Mouse (Mus musculus) ES-E14 (cell line): ENCODE results near the gene Nagk. TPM values are rescaled to one million over a fixed set of nuclear protein-coding genes. Genes with fewer than 3 reads are reported as not detected.
A peak's percentile ranks its signal among the peaks of the same experiment; 100 is the strongest.

Experiments
- DNase-seq: peaks from one replicate; pipeline ENCODE4 v3.0.0-alpha.2; 2013; ENCODE audit warnings: low read depth, low spot score
- H3K27ac ChIP-seq: 2 replicates; pipeline ENCODE4 v1.5.1; 2012; ENCODE audit warnings: low read depth, mild to moderate bottlenecking, low read length, moderate library complexity, mixed read lengths; ENCODE audit not compliant: poor library complexity, insufficient read depth, severe bottlenecking
- H3K36me3 ChIP-seq: 2 replicates; pipeline ENCODE4 v1.6.1; 2012; ENCODE audit warnings: mild to moderate bottlenecking, low read length, moderate library complexity, mixed read lengths; ENCODE audit not compliant: control insufficient read depth, poor library complexity, insufficient read depth, severe bottlenecking
- H3K4me1 ChIP-seq, 2 experiments: fragments of 150-350 bp in 1 of 2; sonication (generic) in 1 of 2; 2 replicates each; pipeline ENCODE4 v1.6.1; 2012; ENCODE audit warnings: low read length in 2 of 2, mild to moderate bottlenecking in 1 of 2, mixed read lengths in 1 of 2; ENCODE audit not compliant: control insufficient read depth in 2 of 2, insufficient read depth in 2 of 2, poor library complexity in 1 of 2
- H3K4me3 ChIP-seq, 2 experiments: fragments of 150-350 bp in 1 of 2; sonication (generic) in 1 of 2; 2 replicates each; pipeline ENCODE4 v1.5.1; 2012; ENCODE audit warnings: low read length in 2 of 2, low read depth in 1 of 2, mild to moderate bottlenecking in 1 of 2, mixed read lengths in 1 of 2; ENCODE audit not compliant: insufficient read depth in 1 of 2, poor library complexity in 1 of 2, severe bottlenecking in 1 of 2
- H3K9ac ChIP-seq: 2 replicates; pipeline ENCODE4 v1.6.1; 2012; ENCODE audit warnings: low read depth, mild to moderate bottlenecking, low read length, mixed read lengths; ENCODE audit not compliant: poor library complexity, insufficient read depth, severe bottlenecking
- H3K9me3 ChIP-seq: fragments of 150-350 bp; sonication (generic); 2 replicates; pipeline ENCODE4 v1.6.1; 2012; ENCODE audit warnings: low read depth, mild to moderate bottlenecking, low read length; ENCODE audit not compliant: control insufficient read depth, insufficient read depth
- CHD2 ChIP-seq: IDR thresholded peaks from 2 replicates; pipeline ENCODE4 v1.6.1; 2014; ENCODE audit warnings: mild to moderate bottlenecking, low read depth, low read length, inconsistent platforms
- HCFC1 ChIP-seq: IDR thresholded peaks from 2 replicates; pipeline ENCODE4 v1.6.1; 2012; ENCODE audit warnings: low read length, inconsistent platforms, borderline replicate concordance; ENCODE audit not compliant: insufficient read depth
- MAFK ChIP-seq: IDR thresholded peaks from 2 replicates; pipeline ENCODE4 v1.6.1; 2014; ENCODE audit warnings: mild to moderate bottlenecking, low read depth, low read length, inconsistent platforms; ENCODE audit not compliant: insufficient read depth
- ZC3H11A ChIP-seq: IDR thresholded peaks from 2 replicates; pipeline ENCODE4 v1.6.1; 2012; ENCODE audit warnings: low read depth, mild to moderate bottlenecking, inconsistent platforms, low read length, borderline replicate concordance
- ZNF384 ChIP-seq: IDR thresholded peaks from 2 replicates; pipeline ENCODE4 v1.6.1; 2012; ENCODE audit warnings: low read depth, low read length, inconsistent platforms
- in situ Hi-C, 2 experiments: fragments of 600-800 bp; cut with MboI; formaldehyde crosslinking; loops; one replicate each; pipeline ENCODE4 v1.15.1; 2025; ENCODE audit warnings: low sequenced_read_pairs in 2 of 2, inconsistent platforms in 1 of 2; ENCODE audit not compliant: unreplicated experiment in 2 of 2
- total RNA-seq: library from RNA; depleted of rRNA; stranded (reverse); fragments of 300-350 nt; gene quantifications from 2 replicates; pipeline ENCODE4 v1.2.3, GENCODE M21; 2012

Gene Nagk
- total RNA-seq, 1 experiment = 22.2 TPM

DNA sequence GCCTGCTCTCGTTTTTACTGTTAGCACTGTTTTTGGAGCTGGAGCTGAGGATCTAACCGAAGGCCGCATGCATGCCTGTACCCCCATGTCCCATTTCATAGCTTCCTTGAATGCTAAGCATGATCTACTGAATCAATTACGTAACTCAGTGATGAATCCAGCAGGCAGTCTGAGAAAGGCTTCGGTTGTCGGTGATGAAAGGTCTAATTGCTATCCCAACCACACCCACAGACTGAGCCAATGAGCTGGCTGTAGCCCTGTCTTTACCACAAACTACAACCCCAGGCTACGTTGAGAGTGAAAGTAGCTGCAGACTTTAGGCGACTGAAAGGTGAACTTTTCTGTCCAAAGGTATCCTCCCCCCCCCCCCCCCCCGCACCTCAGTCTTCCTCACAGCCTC is 20.7 kb upstream of the Nagk start:
- no peak for DNase-seq
- Histone ChIP-seq H3K36me3 (peaks cover 25% of the 10 kb centered on the region), H3K4me1 (peaks cover 0 to 5% of the 10 kb centered on the region in 2 experiments; a peak in 2 of 4 replicates), H3K27ac (no peak overlapping the region), H3K9ac (no peak overlapping the region), H3K4me3 (no peak overlapping the region), H3K9me3 (no peaks in the 10 kb centered on the region)
- in situ Hi-C loops = no loop called here
- TF ChIP-seq ZNF384 (no peak), ZC3H11A (no peak), MAFK (no peak), HCFC1 (no peak), CHD2 (no peak)

- in situ Hi-C loops = no loop called here
- H3K27ac ChIP-seq = no peak overlapping the region
- peaks cover 22% of the 10 kb centered on the region; the same call in 1 of the 2 replicates for H3K36me3 ChIP-seq
- no peaks in the 10 kb centered on the region for H3K9me3 ChIP-seq
- H3K4me1 ChIP-seq = peaks cover 0 to 5% of the 10 kb centered on the region in 2 experiments; a peak in 2 of 4 replicates
- H3K9ac ChIP-seq = peak overlapping the region; percentile 77
- no peak for TF ChIP-seq ZC3H11A
- TF ChIP-seq ZNF384 = no peak
- no peak for DNase-seq
- peak overlapping the region; percentile 82 to 93 for H3K4me3 ChIP-seq
Measured at GRCm38 (mm10) chr6:83774781-83775563, 19.8 kb upstream of the Nagk start.

- Histone ChIP-seq H3K9ac (peak within 1 kb of the TSS; percentile 81), H3K4me1 (peaks cover 0 to 5% of the 10 kb centered on the region in 2 experiments; a peak in 2 of 4 replicates), H3K9me3 (no peaks in the 10 kb centered on the region), H3K27ac (peak within 1 kb of the TSS; percentile 18; the same call in 1 of the 2 replicates), H3K4me3 (peak within 1 kb of the TSS; percentile 82 to 93), H3K36me3 (peaks cover 20% of the 10 kb centered on the region; the same call in 1 of the 2 replicates)
- DNase-seq = peak; percentile 88
- no peak for TF ChIP-seq ZNF384
- TF ChIP-seq ZC3H11A = no peak
- peak; percentile 73; the same call in 1 of the 2 replicates for TF ChIP-seq HCFC1
- in situ Hi-C loops = no loop called here
Measured at GRCm38 (mm10) chr6:83775638-83776293, 19.0 kb upstream of the Nagk start, which contains the start of gene Tex261. Tex261 (minus strand) TSS chr6:83775813.

- H3K36me3 ChIP-seq = peaks cover 4% of the 10 kb centered on the region; the same call in 1 of the 2 replicates
- TF ChIP-seq CHD2 = no peak
- no peak for TF ChIP-seq MAFK
- no peak for TF ChIP-seq ZC3H11A
- TF ChIP-seq ZNF384 = no peak
- TF ChIP-seq HCFC1 = no peak
- H3K27ac ChIP-seq = no peak overlapping the region
- in situ Hi-C loops = no loop called here
- H3K4me1 ChIP-seq = peaks cover 0 to 5% of the 10 kb centered on the region in 2 experiments; a peak in 2 of 4 replicates
- H3K9me3 ChIP-seq = no peaks in the 10 kb centered on the region
- H3K4me3 ChIP-seq = no peak overlapping the region
- no peak overlapping the region for H3K9ac ChIP-seq
- DNase-seq = no peak
Measured at GRCm38 (mm10) chr6:83778306-83778705, 16.5 kb upstream of the Nagk start.
